Mouse (Mus musculus) forebrain, embryonic 14.5 days (tissue): Measurements from ENCODE around the gene Serpinc1. TPM values are rescaled to one million over a fixed set of nuclear protein-coding genes. Genes with fewer than 3 reads are reported as not detected.
"Not testable (repeated sequence)": the region's sequence is repeated elsewhere in the genome, so short reads cannot be mapped to it uniquely, and the experiment has no call there.

Source experiments
- ATAC-seq: fragments of 200-750 bp; cut with Nextera tagmentation; 2 replicates; pipeline ENCODE4 v1.8.0; 2017; ENCODE audit warnings: mild to moderate bottlenecking, moderate library complexity
- DNase-seq: peaks from one replicate; pipeline ENCODE4 v3.0.0-alpha.2; 2015; ENCODE audit warnings: low spot score
- H3K27ac ChIP-seq: fragments of 300-500 bp; sonication (generic); 2 replicates; pipeline ENCODE4 v1.5.1; 2014; ENCODE audit warnings: low read depth, mild to moderate bottlenecking, control low read depth, low read length, moderate library complexity
- H3K27me3 ChIP-seq: fragments of 300-500 bp; sonication (generic); replicated peaks from 2 replicates; pipeline ENCODE4 v1.6.1; 2014; ENCODE audit warnings: low read length, control low read depth, mixed read lengths; ENCODE audit not compliant: control insufficient read depth, insufficient read depth
- H3K36me3 ChIP-seq: fragments of 300-500 bp; sonication (generic); 2 replicates; pipeline ENCODE4 v1.6.1; 2014; ENCODE audit warnings: low read length, control low read depth; ENCODE audit not compliant: control insufficient read depth, insufficient read depth
- H3K4me1 ChIP-seq: fragments of 300-500 bp; sonication (generic); 2 replicates; pipeline ENCODE4 v1.6.1; 2014; ENCODE audit warnings: antibody characterized with exemption, low read length, control low read depth; ENCODE audit not compliant: control insufficient read depth, insufficient read depth
- H3K4me2 ChIP-seq: fragments of 300-500 bp; sonication (generic); 2 replicates; pipeline ENCODE4 v1.6.1; 2014; ENCODE audit warnings: mild to moderate bottlenecking, control low read depth, low read length
- H3K4me3 ChIP-seq: fragments of 300-500 bp; sonication (generic); 2 replicates; pipeline ENCODE4 v1.5.1; 2014; ENCODE audit warnings: low read depth, low read length, control low read depth
- H3K9ac ChIP-seq: fragments of 300-500 bp; sonication (generic); 2 replicates; pipeline ENCODE4 v1.6.1; 2014; ENCODE audit warnings: mild to moderate bottlenecking, low read length, control low read depth, moderate library complexity
- H3K9me3 ChIP-seq: fragments of 300-500 bp; sonication (generic); replicated peaks from 2 replicates; pipeline ENCODE4 v1.6.1; 2016; ENCODE audit warnings: low read length, control low read depth, mixed read lengths; ENCODE audit not compliant: control insufficient read depth
- WGBS: fragments of 180-500 bp; shearing (Covaris S2); extraction: QIAGEN DNeasy Blood & Tissue Kit; methylation state at CpG from one replicate; pipeline ENCODE4 v1.1.7; 2014; 5-methylcytosine and 5-hydroxymethylcytosine counted together
- polyA plus RNA-seq: library from polyadenylated mRNA; unstranded; fragments of >200 nt; fragmentation: Nextera tagmentation; extraction: Ambion mirVana; gene quantifications from 2 replicates; pipeline ENCODE4 v1.2.1, GENCODE M21; 2014

Serpinc1 gene
- polyA plus RNA-seq, 1 experiment from 2014 or later, result 1.1 TPM

DNA sequence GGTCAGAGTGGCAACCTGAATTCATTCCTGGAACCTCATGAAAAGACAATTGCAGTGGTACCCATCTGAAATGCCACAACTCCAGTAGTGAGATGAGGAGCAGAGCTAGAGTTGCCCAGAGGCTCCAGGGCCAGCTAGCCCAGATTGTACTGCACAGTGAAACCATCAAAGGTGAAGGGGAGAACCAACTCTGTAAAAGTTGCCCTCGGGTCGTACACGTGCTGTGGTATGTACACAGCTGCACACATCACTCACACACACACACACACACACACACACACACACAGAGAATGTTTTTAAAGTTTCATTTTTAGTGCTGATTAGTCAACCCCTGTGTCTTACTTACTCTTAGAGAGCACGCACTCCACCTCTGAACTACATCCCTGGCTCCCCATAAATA, 3.0 kb downstream of the Serpinc1 start:
- 93% methylated on average over 4 of the region's 4 CpGs for WGBS
- no peak for ATAC-seq

DNA sequence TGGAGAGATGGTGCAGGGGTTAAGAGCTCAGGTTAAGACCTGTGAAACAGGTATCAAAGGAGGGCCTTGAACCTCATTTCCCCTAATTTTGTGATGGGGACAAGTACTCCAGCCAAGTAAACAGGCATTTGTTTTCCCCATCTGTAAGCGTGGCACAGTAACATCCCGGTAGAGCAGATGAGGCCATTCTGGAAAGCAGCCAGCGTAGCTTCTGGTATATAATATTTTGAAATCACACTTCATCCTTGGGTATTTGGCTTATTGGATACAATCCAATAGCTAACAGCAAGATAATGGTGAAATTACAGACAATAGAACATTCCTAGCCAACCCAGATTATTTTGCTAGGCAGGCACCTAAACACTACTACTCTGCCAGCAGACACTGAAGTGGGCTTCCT, 4.5 kb downstream of the Serpinc1 start:
- Histone ChIP-seq H3K9ac (no peak overlapping the region), H3K4me2 (no peak overlapping the region), H3K27ac (no peak overlapping the region), H3K36me3 (no peaks in the 10 kb centered on the region), H3K4me1 (no peaks in the 10 kb centered on the region), H3K9me3 (no peaks in the 10 kb centered on the region), H3K27me3 (no peaks in the 10 kb centered on the region), H3K4me3 (no peak overlapping the region)
- ATAC-seq (no peak), DNase-seq (peak; percentile 35)
- 76% methylated on average over 3 of the region's 3 CpGs for WGBS

More for the DNA sequence above, 3.0 kb downstream of the Serpinc1 start:
- H3K4me3 ChIP-seq, result no peak overlapping the region
- no peaks in the 10 kb centered on the region for H3K36me3 ChIP-seq
- no peak overlapping the region for H3K4me2 ChIP-seq
- H3K9me3 ChIP-seq, result no peaks in the 10 kb centered on the region
- no peaks in the 10 kb centered on the region for H3K27me3 ChIP-seq
- H3K9ac ChIP-seq, result no peak overlapping the region
- DNase-seq, result no peak
- H3K4me1 ChIP-seq, result no peaks in the 10 kb centered on the region
- H3K27ac ChIP-seq, result no peak overlapping the region

DNA sequence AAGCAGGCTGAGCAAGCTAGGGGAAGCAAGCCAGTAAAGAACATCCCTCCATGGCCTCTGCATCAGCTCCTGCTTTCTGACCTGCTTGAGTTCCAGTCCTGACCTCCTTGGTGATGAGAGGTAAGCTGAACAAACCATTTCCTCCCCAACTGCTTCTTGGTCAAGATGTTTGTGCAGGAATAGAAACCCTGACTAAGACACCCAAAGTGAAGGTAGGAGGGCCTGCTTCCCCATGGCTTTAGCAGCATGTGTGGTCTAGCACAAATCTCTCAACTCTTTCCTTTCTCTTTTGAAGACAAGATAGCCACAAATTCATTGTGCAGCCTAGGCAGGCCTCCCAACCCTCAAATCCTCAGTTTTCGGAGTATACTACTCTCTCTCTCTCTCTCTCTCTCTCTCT, 6.3 kb downstream of the Serpinc1 start:
- H3K27ac ChIP-seq, H3K4me3 ChIP-seq, H3K36me3 ChIP-seq, H3K4me2 ChIP-seq, ATAC-seq, H3K9ac ChIP-seq, H3K4me1 ChIP-seq, DNase-seq, H3K9me3 ChIP-seq, H3K27me3 ChIP-seq: not testable (repeated sequence)
- 73% methylated on average over 1 of the region's 1 CpGs for WGBS

DNA sequence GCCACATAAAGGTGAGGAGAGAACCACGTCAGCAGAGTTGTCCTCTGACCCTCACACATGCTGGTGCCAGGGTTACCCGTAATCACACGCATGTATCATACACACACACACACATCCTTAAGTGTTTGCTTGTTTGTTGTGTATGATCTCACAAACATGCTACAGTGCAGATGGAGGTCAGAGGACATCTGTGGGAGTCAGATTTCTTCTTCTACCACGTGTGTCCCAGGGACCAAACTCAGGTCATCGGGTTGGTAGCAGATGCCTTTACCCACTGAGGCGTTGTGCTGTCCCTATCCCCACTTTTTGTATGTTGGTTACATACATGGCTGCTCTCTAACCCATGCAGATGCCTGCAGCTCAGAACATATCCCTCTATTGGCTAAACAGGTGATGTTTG, 7.1 kb downstream of the Serpinc1 start:
- H3K9ac ChIP-seq, result no peak overlapping the region

DNA sequence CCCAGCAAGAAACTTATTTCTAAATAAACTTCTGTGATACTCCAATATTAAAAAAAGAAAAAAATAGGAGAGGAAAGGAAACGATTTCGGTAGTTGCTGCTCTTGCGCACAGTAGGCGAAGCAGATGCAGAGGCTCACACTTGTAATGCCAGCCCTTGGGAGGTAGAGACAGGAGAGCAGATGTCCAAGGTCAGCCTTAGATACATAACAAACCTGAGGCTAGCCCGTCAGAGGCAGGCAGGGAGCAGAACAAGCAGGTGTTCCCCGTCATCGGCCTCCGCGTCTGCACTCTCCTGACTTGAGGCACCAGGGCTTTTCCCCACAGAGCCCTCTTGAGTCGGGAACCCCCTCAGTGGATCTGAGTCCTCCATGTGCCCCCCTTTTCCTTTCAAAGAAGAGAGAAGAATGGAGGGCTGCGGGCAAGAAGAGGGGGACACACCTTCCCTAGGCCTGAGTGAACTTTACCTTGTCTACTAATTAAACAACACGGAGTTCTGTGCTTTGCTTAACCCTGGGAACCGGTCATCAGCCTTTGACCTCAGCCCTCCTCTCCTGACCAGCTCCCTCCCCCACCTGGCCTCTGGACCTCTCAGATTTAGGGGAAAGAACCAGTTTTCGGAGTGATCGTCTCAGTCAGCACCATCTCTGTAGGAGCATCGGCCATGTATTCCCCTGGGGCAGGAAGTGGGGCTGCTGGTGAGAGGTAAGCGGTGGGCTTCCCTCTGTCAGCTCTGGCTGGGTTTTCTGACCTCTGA, 8.7 kb downstream of the Serpinc1 start:
- Histone ChIP-seq H3K4me2 (no peak overlapping the region), H3K9ac (no peak overlapping the region), H3K4me1 (no peaks in the 10 kb centered on the region), H3K27me3 (no peaks in the 10 kb centered on the region), H3K36me3 (no peaks in the 10 kb centered on the region), H3K4me3 (no peak overlapping the region), H3K27ac (no peak overlapping the region), H3K9me3 (no peaks in the 10 kb centered on the region)
- no peak for DNase-seq
- 90% methylated on average over 17 of the region's 17 CpGs for WGBS
- ATAC-seq, result no peak

More for the DNA sequence above, 7.1 kb downstream of the Serpinc1 start:
- H3K9me3 ChIP-seq, result no peaks in the 10 kb centered on the region
- no peak overlapping the region for H3K27ac ChIP-seq
- H3K4me3 ChIP-seq, result no peak overlapping the region
- 91% methylated on average over 6 of the region's 6 CpGs for WGBS
- ATAC-seq (no peak), DNase-seq (no peak)
- H3K27me3 ChIP-seq, result no peaks in the 10 kb centered on the region
- no peaks in the 10 kb centered on the region for H3K36me3 ChIP-seq
- no peak overlapping the region for H3K4me2 ChIP-seq
- H3K4me1 ChIP-seq, result no peaks in the 10 kb centered on the region

DNA sequence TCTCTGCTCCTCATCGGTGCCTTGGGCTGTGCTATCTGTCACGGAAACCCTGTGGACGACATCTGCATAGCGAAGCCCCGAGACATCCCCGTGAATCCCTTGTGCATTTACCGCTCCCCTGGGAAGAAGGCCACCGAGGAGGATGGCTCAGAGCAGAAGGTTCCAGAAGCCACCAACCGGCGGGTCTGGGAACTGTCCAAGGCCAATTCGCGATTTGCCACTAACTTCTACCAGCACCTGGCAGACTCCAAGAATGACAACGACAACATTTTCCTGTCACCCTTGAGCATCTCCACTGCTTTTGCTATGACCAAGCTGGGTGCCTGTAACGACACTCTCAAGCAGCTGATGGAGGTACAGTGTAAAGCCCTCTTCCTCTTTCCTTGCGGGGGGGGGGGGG, 11.0 kb downstream of the Serpinc1 start:
- no peak overlapping the region for H3K9ac ChIP-seq
- H3K4me3 ChIP-seq, result no peak overlapping the region
- no peak overlapping the region for H3K4me2 ChIP-seq
- no peaks in the 10 kb centered on the region for H3K9me3 ChIP-seq
- ATAC-seq, result no peak
- H3K4me1 ChIP-seq, result no peaks in the 10 kb centered on the region
- no peaks in the 10 kb centered on the region for H3K27me3 ChIP-seq
- no peak for DNase-seq
- H3K36me3 ChIP-seq, result no peaks in the 10 kb centered on the region
- WGBS, result 91% methylated on average over 14 of the region's 15 CpGs
- H3K27ac ChIP-seq, result no peak overlapping the region

DNA sequence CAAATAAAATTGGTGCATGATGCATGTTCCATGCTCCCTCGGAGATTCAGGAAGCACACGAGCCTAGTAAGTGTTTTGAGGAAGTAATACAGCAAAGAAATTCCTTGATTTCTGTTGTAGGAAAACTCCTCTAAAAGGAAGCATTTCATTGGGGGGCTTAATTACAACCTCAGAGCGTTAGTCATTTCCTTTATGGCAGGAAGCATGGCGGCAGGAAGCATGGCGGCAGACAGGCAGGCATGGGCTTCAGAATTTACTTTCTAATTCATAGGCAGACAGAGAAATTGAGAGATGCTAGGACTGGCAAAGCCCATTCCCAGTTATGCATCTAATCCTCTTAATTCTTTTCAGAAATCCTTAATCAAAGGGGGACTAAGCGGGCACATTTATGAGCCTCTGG, 15.5 kb downstream of the Serpinc1 start:
- Histone ChIP-seq H3K27me3 (no peaks in the 10 kb centered on the region), H3K36me3 (no peaks in the 10 kb centered on the region), H3K4me2 (no peak overlapping the region), H3K9ac (no peak overlapping the region), H3K4me3 (no peak overlapping the region), H3K9me3 (no peaks in the 10 kb centered on the region), H3K27ac (no peak overlapping the region), H3K4me1 (no peaks in the 10 kb centered on the region)
- ATAC-seq, result no peak
- WGBS, result 86% methylated on average over 6 of the region's 6 CpGs
- DNase-seq, result no peak

DNA sequence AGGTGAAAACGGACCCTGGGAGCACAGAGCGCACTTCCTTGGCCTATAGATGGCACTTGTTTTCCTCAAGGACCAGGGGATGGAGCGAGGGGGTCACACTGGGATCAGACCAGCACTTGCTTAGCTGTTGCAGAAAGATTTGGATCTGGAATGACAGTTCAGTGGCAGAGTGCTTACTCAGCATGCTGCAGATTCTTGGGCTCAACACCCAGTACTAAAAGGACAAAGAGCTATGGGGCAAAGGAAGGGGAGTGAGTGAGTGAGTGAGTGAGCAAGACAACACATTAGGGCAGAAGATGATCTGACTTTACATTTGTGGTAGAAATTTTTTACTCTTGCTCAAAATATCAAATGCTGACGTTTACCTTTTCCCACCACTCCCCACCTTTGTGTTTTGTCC, 26.6 kb downstream of the Serpinc1 start:
- 68% methylated on average over 4 of the region's 4 CpGs for WGBS
- no peak overlapping the region for H3K4me2 ChIP-seq
- H3K36me3 ChIP-seq, result peaks cover 15% of the 10 kb centered on the region
- H3K9me3 ChIP-seq, result no peaks in the 10 kb centered on the region
- no peaks in the 10 kb centered on the region for H3K4me1 ChIP-seq
- H3K4me3 ChIP-seq, result no peak overlapping the region
- DNase-seq (no peak), ATAC-seq (no peak)
- H3K27ac ChIP-seq, result no peak overlapping the region
- no peak overlapping the region for H3K9ac ChIP-seq
- H3K27me3 ChIP-seq, result no peaks in the 10 kb centered on the region

DNA sequence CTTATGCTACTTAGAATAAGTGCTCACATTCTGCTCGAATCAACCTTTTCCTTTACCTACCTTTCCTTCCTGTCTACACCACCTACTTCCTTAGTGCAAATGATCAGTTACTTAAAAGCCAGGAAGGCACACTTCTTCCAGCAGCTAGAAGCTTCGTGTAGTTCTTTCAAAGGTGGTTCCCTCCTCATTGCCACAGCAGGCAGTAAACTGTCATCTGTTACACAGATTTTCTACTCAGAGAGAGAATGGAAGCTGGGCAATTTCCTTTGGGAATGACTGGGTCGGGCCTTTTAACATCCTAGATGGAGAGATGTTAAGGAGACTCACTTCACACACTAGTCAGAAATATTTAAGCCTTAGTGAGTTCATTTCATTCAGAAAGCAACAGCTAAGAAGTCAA, 27.1 kb downstream of the Serpinc1 start:
- 84% methylated on average over 3 of the region's 3 CpGs for WGBS
- H3K4me3 ChIP-seq, result no peak overlapping the region
- no peak for DNase-seq
- peaks cover 15% of the 10 kb centered on the region for H3K36me3 ChIP-seq
- H3K4me1 ChIP-seq, result no peaks in the 10 kb centered on the region
- ATAC-seq, result no peak
- no peak overlapping the region for H3K9ac ChIP-seq
- no peak overlapping the region for H3K4me2 ChIP-seq
- H3K27me3 ChIP-seq, result no peaks in the 10 kb centered on the region
- H3K9me3 ChIP-seq, result no peaks in the 10 kb centered on the region
- no peak overlapping the region for H3K27ac ChIP-seq
